Mouse (Mus musculus) ES-Bruce4 (cell line): Measurements from ENCODE around the gene Stra8. TPM values are rescaled to one million over a fixed set of nuclear protein-coding genes. Genes with fewer than 3 reads are reported as not detected.
A peak's percentile ranks its signal among the peaks of the same experiment; 100 is the strongest.

Experiments
- H3K27ac ChIP-seq: 2 replicates; pipeline ENCODE4 v1.5.1; 2012; ENCODE audit warnings: low read length, inconsistent platforms; ENCODE audit not compliant: insufficient read depth
- H3K27me3 ChIP-seq: 2 replicates; pipeline ENCODE4 v1.6.1; 2012; ENCODE audit warnings: mild to moderate bottlenecking, low read length, inconsistent platforms; ENCODE audit not compliant: control insufficient read depth, poor library complexity, insufficient read depth, severe bottlenecking
- H3K36me3 ChIP-seq: 2 replicates; pipeline ENCODE4 v1.6.1; 2012; ENCODE audit warnings: inconsistent platforms, mild to moderate bottlenecking, low read length, moderate library complexity; ENCODE audit not compliant: control insufficient read depth, poor library complexity, insufficient read depth, severe bottlenecking
- H3K4me1 ChIP-seq: one replicate; pipeline ENCODE4 v1.8.1; 2011; ENCODE audit warnings: low read length; ENCODE audit not compliant: control insufficient read depth, insufficient read depth
- H3K4me3 ChIP-seq: 2 replicates; pipeline ENCODE4 v1.5.1; 2011; ENCODE audit warnings: low read depth, mild to moderate bottlenecking, low read length
- H3K9ac ChIP-seq: 2 replicates; pipeline ENCODE4 v1.6.1; 2012; ENCODE audit warnings: low read depth, mild to moderate bottlenecking, inconsistent platforms; ENCODE audit not compliant: poor library complexity, severe bottlenecking
- H3K9me3 ChIP-seq: replicated peaks from 2 replicates; pipeline ENCODE4 v1.6.1; 2012; ENCODE audit warnings: mild to moderate bottlenecking, low read length, inconsistent platforms; ENCODE audit not compliant: control insufficient read depth, poor library complexity, insufficient read depth, severe bottlenecking
- CTCF ChIP-seq: IDR thresholded peaks from one replicate; pipeline ENCODE4 v1.8.1; 2011; ENCODE audit warnings: low read depth, low read length
- EP300 ChIP-seq: IDR thresholded peaks from 2 replicates; pipeline ENCODE4 v1.6.1; 2011; ENCODE audit warnings: low read depth, low read length; ENCODE audit not compliant: insufficient read depth
- POLR2A ChIP-seq: IDR thresholded peaks from one replicate; pipeline ENCODE4 v1.8.1; 2011; ENCODE audit warnings: low read length; ENCODE audit not compliant: insufficient read depth
- polyA plus RNA-seq: library from polyadenylated mRNA; stranded (reverse); fragments of >200 nt; gene quantifications from 2 replicates; pipeline ENCODE4 v1.2.4, GENCODE M21; 2011; ENCODE audit warnings: low read depth; ENCODE audit not compliant: missing spikeins, insufficient read depth, insufficient read length

Stra8 gene
- polyA plus RNA-seq, 1 experiment, result 0.69 TPM

GRCm38 (mm10) chr6:34939451-34939850, 19.5 kb downstream of the Stra8 start:
- Histone ChIP-seq H3K9ac (no peak overlapping the region), H3K9me3 (no peaks in the 10 kb centered on the region)

GRCm38 (mm10) chr6:34941496-34941895, 21.5 kb downstream of the Stra8 start:
- H3K4me3 ChIP-seq, result no peak overlapping the region
- no peak overlapping the region for H3K9ac ChIP-seq
- H3K9me3 ChIP-seq, result no peaks in the 10 kb centered on the region
- H3K27me3 ChIP-seq, result no peaks in the 10 kb centered on the region
- no peaks in the 10 kb centered on the region for H3K36me3 ChIP-seq
- H3K27ac ChIP-seq, result no peak overlapping the region
- H3K4me1 ChIP-seq, result peaks cover 12% of the 10 kb centered on the region
- TF ChIP-seq EP300 (0 out of 2 replicates have a peak, but pooled peaks have one; percentile 16), CTCF (no peak)

More at GRCm38 (mm10) chr6:34939451-34939850, 19.5 kb downstream of the Stra8 start:
- no peaks in the 10 kb centered on the region for H3K36me3 ChIP-seq
- H3K4me3 ChIP-seq, result no peak overlapping the region
- no peak overlapping the region for H3K27ac ChIP-seq
- TF ChIP-seq POLR2A, result no peak
- TF ChIP-seq CTCF, result no peak
- no peak for TF ChIP-seq EP300
- no peaks in the 10 kb centered on the region for H3K27me3 ChIP-seq
- H3K4me1 ChIP-seq, result peaks cover 12% of the 10 kb centered on the region

GRCm38 (mm10) chr6:34942446-34942845, 22.5 kb downstream of the Stra8 start:
- Histone ChIP-seq H3K27me3 (no peaks in the 10 kb centered on the region), H3K9ac (no peak overlapping the region), H3K36me3 (no peaks in the 10 kb centered on the region), H3K4me1 (peaks cover 12% of the 10 kb centered on the region), H3K27ac (no peak overlapping the region), H3K9me3 (no peaks in the 10 kb centered on the region), H3K4me3 (peak overlapping the region; percentile 25; the same call in 1 of the 2 replicates)
- TF ChIP-seq CTCF, result no peak

- H3K4me1 ChIP-seq, result peaks cover 12% of the 10 kb centered on the region
- TF ChIP-seq POLR2A (no peak), EP300 (0 out of 2 replicates have a peak, but pooled peaks have one; percentile 29)
Measured at GRCm38 (mm10) chr6:34943499-34943898, 23.5 kb downstream of the Stra8 start.

GRCm38 (mm10) chr6:34946486-34947079, 26.6 kb downstream of the Stra8 start:
- TF ChIP-seq CTCF (no peak), POLR2A (no peak), EP300 (no peak)
- Histone ChIP-seq H3K9ac (no peak overlapping the region), H3K9me3 (no peaks in the 10 kb centered on the region), H3K27ac (no peak overlapping the region), H3K4me1 (peaks cover 7% of the 10 kb centered on the region), H3K4me3 (no peak overlapping the region), H3K27me3 (no peaks in the 10 kb centered on the region), H3K36me3 (no peaks in the 10 kb centered on the region)

More at GRCm38 (mm10) chr6:34943499-34943898, 23.5 kb downstream of the Stra8 start:
- Histone ChIP-seq H3K27ac (no peak overlapping the region), H3K4me3 (no peak overlapping the region), H3K36me3 (no peaks in the 10 kb centered on the region), H3K9me3 (no peaks in the 10 kb centered on the region), H3K9ac (no peak overlapping the region), H3K27me3 (no peaks in the 10 kb centered on the region)

- no peak overlapping the region for H3K27ac ChIP-seq
- no peaks in the 10 kb centered on the region for H3K36me3 ChIP-seq
- H3K4me3 ChIP-seq, result peak overlapping the region; percentile 37
- H3K27me3 ChIP-seq, result no peaks in the 10 kb centered on the region
- TF ChIP-seq CTCF, result no peak
- TF ChIP-seq EP300, result no peak
- no peak for TF ChIP-seq POLR2A
- H3K9me3 ChIP-seq, result no peaks in the 10 kb centered on the region
- H3K9ac ChIP-seq, result no peak overlapping the region
- peaks cover 3% of the 10 kb centered on the region for H3K4me1 ChIP-seq
Measured at GRCm38 (mm10) chr6:34948461-34948860, 28.5 kb downstream of the Stra8 start.
